Mouse (Mus musculus): ENCODE measurements around the gene Actn4.

- no peak for TF ChIP-seq CTCF (IDR thresholded peaks at IDR 0.05; ENCODE audit: insufficient read depth, low read length)
- no peak for TF ChIP-seq POLR2A (IDR thresholded peaks at IDR 0.05; ENCODE audit: borderline replicate concordance, extremely low read depth, low read depth, low read length)
Measured at GRCm38 (mm10) chr7:28990766-28991273, 28.7 kb upstream of the Actn4 start.
